8 mouse cellular contexts compared by ENCODE assay signal in the genomic region with DNA sequence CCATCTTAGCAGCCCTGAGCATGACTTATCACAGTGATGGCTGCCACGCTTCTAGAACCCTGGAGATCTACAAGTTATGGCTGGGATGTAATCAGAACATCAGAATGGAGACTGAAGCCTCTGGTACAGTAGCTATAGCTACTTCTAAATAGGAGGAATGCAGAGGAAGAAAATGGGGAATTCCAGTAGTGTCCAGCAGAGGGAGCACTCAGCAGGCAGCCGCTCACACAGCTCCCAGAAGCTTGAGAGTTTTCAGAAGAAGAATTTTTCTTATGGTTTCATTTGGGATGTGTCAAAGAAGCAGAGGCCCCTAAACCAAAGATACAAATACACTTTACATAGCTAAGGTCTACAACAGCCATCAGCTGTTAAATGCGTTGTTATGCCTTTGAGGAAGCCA. TPM values are rescaled to one million over a fixed set of nuclear protein-coding genes. Genes with fewer than 3 reads are reported as not detected.
A peak's percentile ranks its signal among the peaks of the same experiment; 100 is the strongest.
DNase-seq lines count a peak whose midpoint lies in the region; ATAC-seq lines count a peak whose summit lies in the region.
"Had no signal": no experiment of that assay in that cellular context is flagged by ENCODE, and none has a peak within 500 bp of the region (broad histone marks: within the 10 kb centered on the region; RNA-seq: fewer than 3 reads in every experiment).

No protein-coding gene starts in this region.

- DNase-seq in midbrain, embryonic 11.5 days (ENCODE audit: low spot score, missing footprints): peak; percentile 95
- peak; percentile 65 for DNase-seq in ZHBTc4 (ENCODE audit: low read depth, low spot score)
- DNase-seq in cerebellum, postnatal 10 days: peak; percentile 83 to 87
- peak; percentile 60 for DNase-seq in left cerebral cortex, postnatal 4 days
- DNase-seq in right cerebral cortex, adult 18-20 months: peak; percentile 71

- intact Hi-C loops in left cerebral cortex, postnatal 4 days (cut with DNase I): loop anchor here (10.0 kb wide), 1 partner anchor 232 kb away; no protein-coding TSS in a partner anchor

- H3K4me2 ChIP-seq in midbrain, embryonic 11.5 days: no peak overlapping the region
- H3K4me2 ChIP-seq in midbrain, embryonic 13.5 days (replicated peaks): no peak overlapping the region
- H3K4me2 ChIP-seq in hindbrain, embryonic 15.5 days: no peak overlapping the region

- H3K4me3 ChIP-seq in midbrain, embryonic 11.5 days (ENCODE audit: low read depth, low read length): no peak overlapping the region
- no peak overlapping the region for H3K4me3 ChIP-seq in midbrain, embryonic 13.5 days (replicated peaks)
- no peak overlapping the region for H3K4me3 ChIP-seq in hindbrain, embryonic 15.5 days

- WGBS in midbrain, embryonic 11.5 days: 29% methylated on average over 3 of the region's 3 CpGs
- 31% methylated on average over 3 of the region's 3 CpGs for WGBS in midbrain, embryonic 13.5 days
- 39% methylated on average over 3 of the region's 3 CpGs for WGBS in hindbrain, embryonic 15.5 days

- H3K9me3 ChIP-seq in midbrain, embryonic 11.5 days (ENCODE audit: control insufficient read depth, low read length): no peaks in the 10 kb centered on the region
- H3K9me3 ChIP-seq in midbrain, embryonic 13.5 days: no peaks in the 10 kb centered on the region
- H3K9me3 ChIP-seq in hindbrain, embryonic 15.5 days: no peaks in the 10 kb centered on the region

- H3K27ac ChIP-seq in midbrain, embryonic 11.5 days (ENCODE audit: low read depth, low read length): no peak overlapping the region
- no peak overlapping the region for H3K27ac ChIP-seq in midbrain, embryonic 13.5 days
- no peak overlapping the region for H3K27ac ChIP-seq in hindbrain, embryonic 15.5 days (replicated peaks)

- no peak overlapping the region for H3K9ac ChIP-seq in midbrain, embryonic 11.5 days (ENCODE audit: low read length)
- no peak overlapping the region for H3K9ac ChIP-seq in midbrain, embryonic 13.5 days (replicated peaks)
- no peak overlapping the region for H3K9ac ChIP-seq in hindbrain, embryonic 15.5 days

- H3K36me3 ChIP-seq in midbrain, embryonic 11.5 days (ENCODE audit: control insufficient read depth, insufficient read depth, low read length): no peaks in the 10 kb centered on the region
- H3K36me3 ChIP-seq in midbrain, embryonic 13.5 days: no peaks in the 10 kb centered on the region
- no peaks in the 10 kb centered on the region for H3K36me3 ChIP-seq in hindbrain, embryonic 15.5 days

- no peaks in the 10 kb centered on the region for H3K4me1 ChIP-seq in midbrain, embryonic 11.5 days (ENCODE audit: control insufficient read depth, insufficient read depth, low read length)
- no peaks in the 10 kb centered on the region for H3K4me1 ChIP-seq in midbrain, embryonic 13.5 days (replicated peaks)
- H3K4me1 ChIP-seq in hindbrain, embryonic 15.5 days (replicated peaks): no peaks in the 10 kb centered on the region

- H3K27me3 ChIP-seq in midbrain, embryonic 11.5 days (ENCODE audit: control insufficient read depth, insufficient read depth, low read length): no peaks in the 10 kb centered on the region
- H3K27me3 ChIP-seq in midbrain, embryonic 13.5 days: no peaks in the 10 kb centered on the region
- H3K27me3 ChIP-seq in hindbrain, embryonic 15.5 days: no peaks in the 10 kb centered on the region

- no peak for ATAC-seq in midbrain, embryonic 11.5 days (ENCODE audit: low FRiP score)
- no peak for ATAC-seq in midbrain, embryonic 13.5 days
- peak; percentile 30; the same call in 1 of the 2 replicates for ATAC-seq in hindbrain, embryonic 15.5 days (ENCODE audit: low FRiP score, low read depth)

RNA-seq across cellular contexts. Expression of gene 4933402N03Rik, which starts 33.6 kb away (rescaled TPM):
- polyA plus RNA-seq in midbrain, embryonic 11.5 days (2014; fragmentation: Nextera tagmentation; extraction: Ambion mirVana): not detected in 2 replicates
- not detected in 2 replicates for polyA plus RNA-seq in midbrain, embryonic 13.5 days (2015; fragmentation: Nextera tagmentation; extraction: Ambion mirVana)
- polyA plus RNA-seq in hindbrain, embryonic 15.5 days (2015; fragmentation: Nextera tagmentation; extraction: Ambion mirVana): not detected in 2 replicates
- not detected for total RNA-seq in left cerebral cortex, postnatal 4 days (2021)
- polyA plus RNA-seq: large intestine, adult 2 months had no signal
